Mouse (Mus musculus) bone marrow, adult 2 months (tissue): ENCODE data around the gene Fzd2.

ENCODE experiments used
- CTCF ChIP-seq: fragments of 200-500 bp; IDR thresholded peaks from 2 replicates; pipeline ENCODE4 v1.5.1; 2011; ENCODE audit warnings: low read length, control low read depth; ENCODE audit not compliant: control insufficient read depth, insufficient read depth
- POLR2A ChIP-seq: fragments of 200-500 bp; IDR thresholded peaks from 2 replicates; pipeline ENCODE4 v1.6.1; 2011; ENCODE audit warnings: low read depth, mild to moderate bottlenecking, control low read depth, low read length, borderline replicate concordance; ENCODE audit not compliant: control insufficient read depth

DNA sequence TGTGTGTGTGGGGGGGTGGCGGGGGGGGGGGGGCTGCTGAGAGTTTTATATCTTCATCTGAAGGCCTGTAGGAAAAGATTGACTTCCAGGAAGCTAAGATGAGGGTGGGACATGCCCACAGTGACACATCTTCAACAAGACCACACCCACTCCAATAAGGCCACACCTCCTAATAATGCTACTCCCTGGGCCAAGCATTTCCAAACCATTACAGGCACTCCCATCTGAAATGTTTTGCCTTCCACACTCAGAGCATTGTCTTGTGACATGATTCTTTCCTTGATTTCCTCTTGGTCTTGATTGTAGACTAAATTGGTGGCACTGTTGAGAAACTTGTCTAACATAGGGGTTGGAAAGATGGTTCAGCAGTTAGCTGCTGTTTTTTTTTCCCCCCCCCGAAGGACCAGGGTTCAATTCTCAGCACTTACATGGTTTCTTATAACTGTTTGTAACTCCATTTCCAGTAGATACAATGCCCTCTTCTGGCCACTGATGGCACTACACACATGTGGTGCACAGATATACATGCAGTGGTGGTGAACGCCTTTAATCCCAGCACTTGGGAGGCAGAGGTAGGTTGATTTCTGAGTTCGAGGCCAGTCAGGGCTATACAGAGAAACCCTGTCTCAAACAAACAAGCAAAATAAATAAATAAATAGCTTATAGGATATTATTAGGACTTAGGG, 17.6 kb upstream of the Fzd2 start:
- TF ChIP-seq CTCF (no peak), POLR2A (no peak)
